Mouse (Mus musculus) spleen, adult 2 months (tissue): ENCODE results near the gene Gng11. TPM values are rescaled to one million over a fixed set of nuclear protein-coding genes. Genes with fewer than 3 reads are reported as not detected.

Experiments
- DNase-seq, 2 experiments: peaks; one replicate each; pipeline versions ENCODE4 v3.0.0 to v3.0.0-alpha.2; 2012 to 2021; ENCODE audit warnings: low spot score in 2 of 2, low read depth in 1 of 2
- H3K27ac ChIP-seq: fragments of 200-500 bp; 2 replicates; pipeline ENCODE4 v1.5.1; 2012; ENCODE audit warnings: low read length, inconsistent platforms; ENCODE audit not compliant: insufficient read depth
- H3K27me3 ChIP-seq: fragments of 200-500 bp; 2 replicates; pipeline ENCODE4 v1.6.1; 2012; ENCODE audit warnings: mild to moderate bottlenecking, moderate library complexity, low read length, inconsistent platforms; ENCODE audit not compliant: control insufficient read depth, insufficient read depth
- H3K36me3 ChIP-seq: fragments of 200-500 bp; 2 replicates; pipeline ENCODE4 v1.6.1; 2012; ENCODE audit warnings: mild to moderate bottlenecking, low read length, inconsistent platforms; ENCODE audit not compliant: control insufficient read depth, insufficient read depth
- H3K4me1 ChIP-seq: fragments of 200-500 bp; 2 replicates; pipeline ENCODE4 v1.6.1; 2011; ENCODE audit warnings: inconsistent platforms; ENCODE audit not compliant: control insufficient read depth, insufficient read depth, insufficient read length
- H3K4me3 ChIP-seq: fragments of 200-500 bp; 2 replicates; pipeline ENCODE4 v1.5.1; 2011; ENCODE audit warnings: mild to moderate bottlenecking, inconsistent platforms; ENCODE audit not compliant: insufficient read depth, insufficient read length; ENCODE audit errors: extremely low read depth
- CTCF ChIP-seq: fragments of 200-500 bp; IDR thresholded peaks from 2 replicates; pipeline ENCODE4 v1.5.1; 2011; ENCODE audit warnings: mild to moderate bottlenecking, inconsistent platforms; ENCODE audit not compliant: insufficient read depth, insufficient read length, insufficient replicate concordance; ENCODE audit errors: extremely low read depth
- POLR2A ChIP-seq: fragments of 200-500 bp; IDR thresholded peaks from 2 replicates; pipeline ENCODE4 v1.6.1; 2011; ENCODE audit warnings: low read depth, low read length, inconsistent platforms
- WGBS: fragments of 180-500 bp; shearing (Covaris S2); methylation state at CpG from one replicate; pipeline ENCODE4 v1.1.7; 2018; 5-methylcytosine and 5-hydroxymethylcytosine counted together
- polyA plus RNA-seq: library from polyadenylated mRNA; depleted of rRNA; stranded (reverse); fragments of >200 nt; gene quantifications from 2 replicates; pipeline ENCODE4 v1.2.3, GENCODE M21; 2012

The Gng11 gene
- polyA plus RNA-seq, 1 experiment: 6.4 TPM

DNA sequence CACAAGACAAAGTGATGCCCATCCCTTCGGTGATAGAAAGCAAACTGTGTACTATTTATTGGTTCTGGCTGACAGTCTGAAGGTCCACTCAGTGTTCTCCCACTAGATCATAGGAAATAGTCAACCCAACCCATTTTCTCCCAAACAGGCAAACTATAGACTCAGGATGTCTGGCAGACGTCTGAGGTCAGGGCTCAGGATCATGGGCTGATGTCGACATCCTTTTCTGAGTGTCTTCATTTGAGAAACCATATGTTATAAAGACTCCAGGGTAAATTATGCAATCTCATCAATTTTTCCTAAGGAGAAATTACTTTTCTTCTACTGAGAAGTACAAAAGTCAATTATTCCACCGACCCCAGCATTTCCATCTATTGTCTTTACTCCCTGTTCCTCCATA, 5.6 kb upstream of the Gng11 start:
- H3K4me1 ChIP-seq: no peaks in the 10 kb centered on the region
- H3K36me3 ChIP-seq: no peaks in the 10 kb centered on the region
- no peak overlapping the region for H3K27ac ChIP-seq
- TF ChIP-seq POLR2A: no peak
- no peak for TF ChIP-seq CTCF
- 75% methylated on average over 4 of the region's 4 CpGs for WGBS
- no peaks in the 10 kb centered on the region for H3K27me3 ChIP-seq
- no peak overlapping the region for H3K4me3 ChIP-seq
- DNase-seq: no peak

DNA sequence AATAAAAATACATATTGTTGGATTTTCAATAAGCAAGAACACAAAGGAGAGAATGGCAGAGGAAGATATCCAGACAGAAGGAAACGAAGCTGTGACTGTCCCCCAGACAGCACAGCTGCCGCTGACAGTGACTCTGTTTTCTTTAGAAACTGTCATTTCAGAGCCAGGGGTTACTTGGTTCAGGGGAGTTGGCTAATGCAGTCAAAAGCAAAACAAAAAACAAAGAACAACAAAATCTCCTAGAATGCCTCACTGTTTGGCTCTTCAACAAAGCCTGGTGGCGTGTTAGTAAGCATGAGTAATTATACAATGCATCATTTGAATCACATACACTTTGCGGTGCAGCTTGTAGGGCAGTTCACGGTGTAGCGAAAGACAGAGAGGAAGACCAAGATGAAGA, 4.4 kb upstream of the Gng11 start:
- WGBS: 83% methylated on average over 6 of the region's 6 CpGs

DNA sequence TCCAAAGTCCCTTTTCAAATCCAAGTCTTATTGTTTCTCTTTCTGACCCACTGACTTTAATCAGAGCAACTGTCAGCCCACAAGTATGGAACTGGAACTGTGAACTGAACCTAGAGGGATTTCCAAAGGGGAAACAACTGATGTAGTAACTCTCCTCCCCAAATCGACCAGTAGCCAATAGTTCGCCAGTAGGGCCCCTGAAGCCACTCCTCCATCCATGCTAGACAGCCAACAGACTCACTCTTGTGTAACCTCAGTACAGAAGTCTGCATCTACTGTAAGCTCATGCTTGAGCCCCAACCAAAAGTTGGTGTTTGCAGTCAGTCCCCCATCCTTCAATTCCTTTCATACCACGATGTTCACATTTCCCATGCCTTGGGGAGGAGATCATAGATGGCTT, 3.0 kb upstream of the Gng11 start:
- DNase-seq: no peak
- WGBS: 71% methylated on average over 3 of the region's 3 CpGs
- TF ChIP-seq POLR2A (no peak), CTCF (no peak)

More for the DNA sequence above, 4.4 kb upstream of the Gng11 start:
- Histone ChIP-seq H3K4me3 (no peak overlapping the region), H3K27me3 (no peaks in the 10 kb centered on the region), H3K27ac (no peak overlapping the region), H3K36me3 (no peaks in the 10 kb centered on the region), H3K4me1 (no peaks in the 10 kb centered on the region)
- DNase-seq: no peak
- TF ChIP-seq CTCF (no peak), POLR2A (no peak)

DNA sequence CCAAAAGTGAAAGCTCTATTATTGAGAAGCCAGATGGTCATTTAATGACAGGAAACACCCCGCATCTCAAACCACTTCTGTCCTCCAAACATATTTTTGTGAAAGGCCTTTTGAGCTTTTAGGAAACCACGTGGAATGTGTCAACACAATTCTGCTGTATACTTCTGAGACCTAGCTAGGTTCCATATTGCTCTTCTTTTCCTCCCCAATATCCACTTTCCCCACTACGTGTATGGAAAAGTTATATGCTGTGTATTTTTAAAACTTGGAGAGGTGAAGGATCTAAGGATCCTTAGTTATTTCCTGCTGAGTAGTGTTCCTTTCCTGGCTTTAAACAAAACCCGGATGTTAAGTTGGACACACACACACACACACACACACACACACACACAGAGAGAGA, 259 bp upstream of the Gng11 start:
- TF ChIP-seq POLR2A (no peak), CTCF (no peak)
- Histone ChIP-seq H3K4me1 (no peaks in the 10 kb centered on the region), H3K36me3 (no peaks in the 10 kb centered on the region), H3K27me3 (no peaks in the 10 kb centered on the region), H3K4me3 (no peak overlapping the region), H3K27ac (no peak overlapping the region; the same call in 1 of the 2 replicates)
- no peak for DNase-seq
- 9% methylated on average over 4 of the region's 4 CpGs for WGBS

More for the DNA sequence above, 3.0 kb upstream of the Gng11 start:
- H3K27me3 ChIP-seq: no peaks in the 10 kb centered on the region
- no peak overlapping the region for H3K27ac ChIP-seq
- H3K36me3 ChIP-seq: no peaks in the 10 kb centered on the region
- H3K4me1 ChIP-seq: no peaks in the 10 kb centered on the region
- no peak overlapping the region for H3K4me3 ChIP-seq

DNA sequence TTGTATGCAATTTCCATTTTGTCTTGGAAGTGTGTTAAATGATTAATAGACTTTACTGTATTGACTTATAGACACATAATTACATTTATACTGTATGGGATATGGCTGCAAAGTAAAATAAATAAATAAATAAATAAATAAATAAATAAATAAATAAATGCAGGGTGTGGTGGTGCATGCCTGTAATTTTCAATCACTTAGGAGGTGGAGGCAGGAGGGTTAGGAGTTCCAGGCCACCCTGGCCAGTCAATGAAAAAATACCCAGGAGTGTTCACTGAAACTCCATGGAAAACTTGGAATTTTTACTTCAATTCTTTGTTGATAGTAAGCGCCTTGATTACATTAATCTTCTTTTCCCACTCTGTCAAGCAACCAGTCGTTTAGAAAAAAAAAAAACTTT, 1.1 kb downstream of the Gng11 start:
- no peak for TF ChIP-seq CTCF
- TF ChIP-seq POLR2A: no peak
- H3K27ac ChIP-seq: no peak overlapping the region
- no peaks in the 10 kb centered on the region for H3K36me3 ChIP-seq
- no peak for DNase-seq
- 59% methylated on average over 2 of the region's 2 CpGs for WGBS
- no peak overlapping the region for H3K4me3 ChIP-seq
- H3K4me1 ChIP-seq: no peaks in the 10 kb centered on the region
- no peaks in the 10 kb centered on the region for H3K27me3 ChIP-seq

DNA sequence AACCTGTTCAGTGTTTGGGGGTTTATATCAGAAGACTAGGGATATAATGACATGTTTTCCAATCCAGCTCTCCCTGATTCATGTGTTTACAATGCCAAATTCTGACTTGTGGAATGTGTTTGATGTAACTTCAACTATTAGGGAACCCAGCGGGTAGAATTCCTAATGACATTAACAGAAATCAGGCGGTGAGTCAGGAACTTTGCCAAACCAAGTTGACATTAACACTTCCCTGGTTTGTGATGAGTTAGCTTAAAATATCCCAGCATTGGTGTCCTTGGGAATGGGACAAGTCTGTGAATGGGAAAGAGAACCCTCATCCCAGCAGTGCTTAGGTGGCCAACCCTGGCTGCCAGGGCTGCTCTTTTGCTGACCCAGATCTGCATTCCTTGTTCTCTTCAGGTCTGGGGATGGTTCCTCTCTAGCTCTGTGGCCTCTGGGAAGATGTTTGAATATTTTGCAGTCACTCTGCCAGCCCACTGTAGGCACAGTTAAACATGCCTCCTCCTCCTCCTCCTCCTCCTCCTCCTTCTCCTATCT, 4.9 kb downstream of the Gng11 start:
- no peak for DNase-seq
- H3K27me3 ChIP-seq: no peaks in the 10 kb centered on the region
- WGBS: 81% methylated on average over 2 of the region's 2 CpGs

DNA sequence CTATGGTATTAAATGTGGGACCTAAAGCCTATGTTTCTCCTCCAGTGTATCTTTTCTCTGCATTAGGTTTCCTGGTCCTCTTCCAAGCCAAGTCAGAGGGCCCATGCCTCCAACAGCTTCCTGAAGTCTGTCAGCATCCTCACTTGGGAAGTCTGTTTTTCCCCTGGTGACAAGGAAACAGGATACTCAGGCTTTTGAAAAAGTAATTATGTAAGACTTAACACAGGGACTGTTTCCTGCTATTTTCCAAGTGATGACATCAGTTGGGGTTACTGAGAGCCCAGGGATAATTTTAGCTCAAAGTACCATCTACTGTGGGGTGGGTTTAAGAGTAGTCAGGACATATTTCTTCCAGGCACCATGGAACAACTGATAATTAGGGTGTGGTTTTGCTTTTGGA, 5.8 kb downstream of the Gng11 start:
- Histone ChIP-seq H3K27ac (no peak overlapping the region), H3K4me3 (no peak overlapping the region), H3K36me3 (no peaks in the 10 kb centered on the region), H3K27me3 (no peaks in the 10 kb centered on the region), H3K4me1 (no peaks in the 10 kb centered on the region)
- TF ChIP-seq CTCF (no peak), POLR2A (no peak)
- no peak for DNase-seq

More for the DNA sequence above, 4.9 kb downstream of the Gng11 start:
- no peak overlapping the region for H3K4me3 ChIP-seq
- no peaks in the 10 kb centered on the region for H3K4me1 ChIP-seq
- no peak overlapping the region for H3K27ac ChIP-seq
- H3K36me3 ChIP-seq: no peaks in the 10 kb centered on the region
- no peak for TF ChIP-seq POLR2A
- TF ChIP-seq CTCF: no peak

DNA sequence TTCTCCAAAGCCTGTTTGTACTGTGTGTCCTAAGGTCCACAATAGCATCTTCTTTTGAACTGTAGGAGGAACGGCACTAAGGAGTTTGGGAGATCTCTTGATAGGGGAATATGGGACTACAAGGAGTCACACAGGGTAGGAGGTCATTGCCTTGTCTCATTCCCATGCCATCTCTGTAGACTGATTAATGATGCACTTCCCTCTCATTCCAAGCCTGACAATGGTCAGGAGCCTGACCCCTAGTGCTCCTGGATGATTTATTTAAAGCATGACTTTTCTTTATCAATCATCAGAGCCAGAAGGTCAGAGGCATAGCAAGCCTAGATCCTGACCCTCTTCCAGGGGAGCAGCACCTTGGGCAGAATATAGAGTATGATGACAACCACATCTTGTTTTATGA, 18.9 kb downstream of the Gng11 start:
- WGBS: 82% methylated on average over 1 of the region's 1 CpGs
- no peaks in the 10 kb centered on the region for H3K4me1 ChIP-seq
- TF ChIP-seq CTCF: no peak
- no peak for TF ChIP-seq POLR2A

More for the DNA sequence above, 18.9 kb downstream of the Gng11 start:
- DNase-seq: no peak
- H3K36me3 ChIP-seq: no peaks in the 10 kb centered on the region
- H3K27me3 ChIP-seq: no peaks in the 10 kb centered on the region
- no peak overlapping the region for H3K27ac ChIP-seq
- H3K4me3 ChIP-seq: no peak overlapping the region
